Mouse (Mus musculus): ENCODE results near the gene Wfdc9.

DNA sequence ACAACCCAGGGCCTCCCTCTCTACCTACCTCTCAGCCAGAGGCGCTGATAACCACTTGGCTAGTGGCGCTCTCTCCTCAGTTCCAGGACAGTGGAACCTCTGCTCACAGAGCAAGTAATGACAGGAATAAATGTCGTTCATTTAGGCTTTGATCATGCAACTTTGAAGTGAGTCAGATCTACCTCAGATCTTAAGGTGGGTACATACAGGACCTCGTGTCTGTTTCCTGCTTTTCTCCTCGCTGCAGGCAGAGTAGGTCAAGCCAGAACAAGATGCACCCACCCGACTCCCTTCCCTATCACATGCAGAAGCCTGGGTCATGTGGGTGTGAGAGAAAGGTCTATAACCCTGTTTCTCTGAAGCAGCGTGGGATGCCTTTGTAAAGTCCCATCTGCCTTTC lies 17.6 kb upstream of the Wfdc9 start, which contains the start of gene Wfdc11:
- TF ChIP-seq CTCF (IDR thresholded peaks at IDR 0.05; ENCODE audit: extremely low read depth, insufficient read length, insufficient replicate concordance, low read depth, low read length): no peak
- TF ChIP-seq POLR2A (IDR thresholded peaks at IDR 0.05; ENCODE audit: low read depth, low read length): no peak
